Mouse (Mus musculus) kidney, adult 18-20 months (tissue): Measurements from ENCODE around the gene Tenm3.

Experiments
- DNase-seq: peaks from one replicate; pipeline ENCODE4 v3.0.0; 2021

The Tenm3 gene

DNA sequence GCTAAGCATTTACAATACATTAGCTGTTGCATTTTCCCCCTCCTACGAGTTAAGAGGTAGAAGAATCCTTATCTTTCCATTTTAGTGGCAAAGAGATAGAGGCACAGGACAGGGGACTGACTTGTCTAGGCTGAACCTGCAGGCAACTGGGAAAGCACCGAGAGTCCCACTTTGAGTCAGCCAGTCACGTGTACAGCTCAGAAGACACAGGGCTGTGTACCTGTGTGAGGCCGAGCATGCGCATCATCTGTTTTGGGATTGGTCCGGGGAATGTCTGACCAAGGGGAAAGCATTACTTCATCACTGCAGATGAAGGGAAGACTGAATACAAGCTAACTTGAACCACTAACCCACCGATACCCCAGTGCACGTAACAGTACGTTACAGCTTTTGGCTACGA is 526.3 kb downstream of the Tenm3 start:
- no peak for DNase-seq

- no peak for DNase-seq
Observed at GRCm38 (mm10) chr8:48315605-48316004, 528.1 kb downstream of the Tenm3 start.

DNA sequence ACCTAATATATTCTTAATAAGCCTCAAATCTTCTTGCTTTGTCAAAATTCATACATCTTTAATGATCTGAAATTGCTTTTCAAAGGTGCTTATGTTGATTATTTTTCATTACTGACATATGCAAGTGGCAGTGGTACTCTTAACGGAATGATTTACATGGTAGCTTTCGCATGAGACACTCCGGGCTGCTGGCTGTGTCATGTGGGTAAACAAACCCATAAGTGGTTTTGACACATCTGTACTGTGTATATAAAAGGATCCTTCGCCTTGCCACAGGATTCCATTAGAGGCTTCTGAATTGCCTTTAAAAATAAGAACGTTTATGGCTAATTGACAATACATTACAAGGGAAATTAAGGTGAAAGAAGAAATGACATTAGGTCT is 529.8 kb downstream of the Tenm3 start:
- DNase-seq = no peak

DNA sequence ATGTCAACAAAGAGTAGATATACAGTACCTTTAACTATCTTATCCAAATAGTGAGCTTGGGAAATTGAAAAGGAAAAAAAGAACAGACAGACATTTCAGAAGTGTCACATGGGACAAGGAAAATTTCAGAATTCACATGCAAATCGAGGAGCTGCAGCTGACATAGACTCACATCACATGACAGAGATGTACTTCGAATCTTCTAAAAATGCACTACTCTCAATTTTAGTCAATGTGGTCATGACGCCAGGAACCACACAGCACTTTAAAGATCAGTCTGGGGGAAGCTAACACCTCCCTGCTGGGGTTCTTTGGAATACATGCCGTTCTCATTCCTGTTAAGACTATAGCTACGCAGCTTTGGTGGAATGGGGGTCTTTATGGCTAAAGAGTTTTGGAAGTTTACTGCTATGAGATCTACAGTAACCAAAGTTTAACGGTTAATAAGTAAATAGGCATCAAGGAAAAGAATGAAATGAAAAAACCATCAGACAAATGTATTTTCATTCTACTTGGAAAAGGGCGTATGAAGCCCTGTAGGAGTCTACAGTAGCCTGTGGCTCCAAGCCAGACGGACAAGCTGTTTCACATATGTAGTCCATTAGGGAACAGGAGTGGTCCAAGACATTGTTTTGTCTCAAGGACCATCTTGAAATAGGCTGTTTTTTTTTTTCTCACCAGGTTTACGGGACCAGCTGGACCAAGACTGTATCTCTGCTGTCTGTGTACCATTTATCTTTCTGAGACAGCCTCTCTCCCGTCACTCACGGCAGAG is 530.4 kb downstream of the Tenm3 start:
- DNase-seq = no peak

GRCm38 (mm10) chr8:48311706-48312105 is 532.0 kb downstream of the Tenm3 start:
- DNase-seq = no peak

GRCm38 (mm10) chr8:48310240-48310849 is 533.4 kb downstream of the Tenm3 start:
- DNase-seq = no peak

DNA sequence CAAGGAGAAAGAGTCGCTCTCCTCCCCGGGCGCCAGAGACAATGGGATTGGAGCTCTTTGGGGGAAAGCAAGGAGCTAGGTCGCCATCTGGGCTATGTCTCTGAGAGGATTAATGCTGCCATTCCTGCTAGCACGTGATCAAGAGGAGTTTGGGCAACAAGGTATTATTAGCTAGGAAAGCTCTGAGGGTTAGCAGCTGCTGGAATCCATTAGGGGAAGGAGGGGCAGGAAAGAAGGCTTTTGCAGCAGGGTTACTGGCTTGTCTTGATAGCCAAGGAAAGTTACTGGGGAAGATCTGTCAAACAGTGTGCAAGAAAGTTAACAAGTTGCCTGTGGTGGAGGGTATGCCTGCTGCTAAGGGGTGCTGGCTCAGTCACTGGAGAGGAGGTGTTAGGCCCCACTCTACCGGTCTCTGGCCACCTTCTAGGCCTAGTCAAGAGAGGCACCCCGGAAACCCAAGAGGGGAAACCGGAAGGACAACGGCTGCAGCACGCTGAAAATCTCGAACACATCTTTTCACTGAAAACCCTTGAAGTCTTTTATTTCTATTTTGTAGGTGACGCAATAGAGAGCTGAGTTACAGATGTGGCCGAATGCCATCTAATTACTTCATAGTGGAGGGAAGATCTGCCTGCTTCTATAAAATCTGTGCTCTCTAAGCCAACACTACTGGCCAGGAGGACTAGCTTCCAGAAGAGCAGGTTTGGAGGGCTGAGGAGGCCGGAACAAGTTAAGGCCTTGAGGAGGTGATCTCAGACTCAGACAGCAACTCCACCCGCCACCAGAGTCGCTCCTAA is 534.4 kb downstream of the Tenm3 start:
- DNase-seq = no peak

- DNase-seq = no peak
Observed at GRCm38 (mm10) chr8:48304224-48304623, 539.5 kb downstream of the Tenm3 start.

GRCm38 (mm10) chr8:48300613-48301037 is 543.1 kb downstream of the Tenm3 start:
- no peak for DNase-seq

GRCm38 (mm10) chr8:48300061-48300460 is 543.7 kb downstream of the Tenm3 start:
- no peak for DNase-seq

GRCm38 (mm10) chr8:48299341-48299740 is 544.4 kb downstream of the Tenm3 start:
- DNase-seq = no peak

DNA sequence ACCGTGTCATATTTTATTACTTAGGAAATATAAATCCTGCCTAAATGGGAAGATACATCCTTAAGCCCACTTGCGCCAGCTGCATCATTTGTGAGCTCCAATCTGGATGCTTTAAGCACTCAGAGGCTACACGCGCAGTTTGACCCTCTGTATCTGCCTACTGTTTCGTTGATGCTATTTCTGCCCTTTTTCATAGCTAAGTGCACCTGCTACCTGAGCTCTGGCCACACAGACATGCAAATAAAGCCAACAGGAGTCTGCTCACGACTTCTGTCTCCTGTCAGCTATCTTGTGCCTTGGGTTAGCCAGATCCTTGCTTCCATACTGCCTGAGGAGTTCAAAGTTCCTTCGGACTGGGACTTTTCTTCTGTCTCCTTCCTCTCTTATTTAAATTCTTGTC is 547.4 kb downstream of the Tenm3 start:
- DNase-seq = no peak

DNA sequence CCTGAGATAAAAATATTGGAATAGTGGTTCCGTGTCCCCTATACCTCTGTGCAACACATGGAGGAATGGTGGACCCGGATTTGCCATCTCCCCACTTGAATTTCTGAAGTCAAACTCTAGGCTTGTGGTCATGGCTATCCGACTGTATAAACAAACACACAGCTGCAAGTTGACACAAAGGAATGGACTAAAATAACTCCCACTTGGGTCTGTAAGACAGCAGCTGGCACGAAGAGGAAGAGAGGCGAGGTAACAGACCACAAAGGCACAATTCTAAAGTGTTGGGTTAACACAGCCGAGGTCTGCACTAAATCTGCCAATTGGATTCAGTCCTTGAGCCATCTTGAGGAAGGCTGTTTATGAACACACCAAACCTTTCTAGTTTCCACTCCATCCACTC is 548.2 kb downstream of the Tenm3 start:
- DNase-seq = no peak

- DNase-seq = no peak
Observed at GRCm38 (mm10) chr8:48293797-48294196, 550.0 kb downstream of the Tenm3 start.

DNA sequence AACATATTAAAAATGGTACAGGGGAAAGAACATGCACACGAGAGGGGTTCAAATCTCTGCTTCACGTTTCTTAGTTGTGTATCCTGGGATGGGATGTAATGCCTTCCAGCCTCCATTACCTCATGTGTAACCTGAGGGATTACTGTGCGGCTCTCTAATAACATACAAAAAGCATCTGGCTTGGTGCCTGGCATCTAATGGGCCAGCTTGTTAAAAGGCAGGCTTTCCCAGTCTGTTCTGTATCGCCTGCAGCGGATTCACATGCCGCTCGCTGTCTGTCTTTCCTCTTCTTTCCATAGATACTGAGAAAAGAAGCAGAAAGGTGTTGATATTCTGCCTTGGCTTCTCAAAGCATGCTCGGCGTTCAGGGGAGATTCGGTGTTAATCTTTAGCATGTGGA is 558.3 kb downstream of the Tenm3 start:
- DNase-seq = no peak

DNA sequence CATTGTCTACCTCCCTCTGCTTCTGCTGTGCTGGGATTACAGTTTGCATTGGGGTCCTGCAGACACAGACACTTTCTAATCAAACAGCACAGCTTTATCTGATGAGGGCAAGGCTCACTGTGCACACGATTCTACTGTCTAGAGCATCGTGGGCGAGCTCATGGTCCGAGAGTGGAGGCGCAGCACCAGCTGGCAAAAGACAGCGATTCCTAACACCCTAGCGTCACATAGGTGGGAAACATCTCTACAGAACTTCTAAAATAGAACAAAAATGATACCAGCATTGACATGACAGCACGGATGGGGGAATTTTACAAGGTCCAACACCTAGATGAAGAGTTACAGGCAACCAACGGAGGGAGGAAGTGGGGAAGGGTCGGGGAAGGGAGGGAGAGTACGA is 561.9 kb downstream of the Tenm3 start:
- no peak for DNase-seq

DNA sequence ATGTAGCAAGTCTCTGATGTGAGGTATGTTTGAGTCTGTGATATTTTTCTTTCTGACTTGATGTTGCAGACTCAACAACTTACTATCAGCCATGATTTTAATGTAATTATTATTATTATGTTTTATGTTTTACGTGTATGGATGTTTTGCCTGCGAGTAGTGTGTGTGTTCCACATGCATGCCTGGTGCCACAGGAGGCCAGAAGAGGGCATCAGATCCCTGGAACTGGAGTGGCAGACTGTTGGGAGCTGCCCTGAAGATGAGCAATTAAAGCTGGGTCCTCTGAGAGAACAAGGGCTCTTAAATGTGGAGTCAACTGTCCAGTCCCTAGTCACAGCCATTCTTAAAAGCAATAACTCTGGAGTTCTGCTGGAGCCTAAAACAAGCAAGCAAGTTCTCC is 564.4 kb downstream of the Tenm3 start:
- DNase-seq = no peak

- no peak for DNase-seq
Observed at GRCm38 (mm10) chr8:48277986-48278635, 565.6 kb downstream of the Tenm3 start.

DNA sequence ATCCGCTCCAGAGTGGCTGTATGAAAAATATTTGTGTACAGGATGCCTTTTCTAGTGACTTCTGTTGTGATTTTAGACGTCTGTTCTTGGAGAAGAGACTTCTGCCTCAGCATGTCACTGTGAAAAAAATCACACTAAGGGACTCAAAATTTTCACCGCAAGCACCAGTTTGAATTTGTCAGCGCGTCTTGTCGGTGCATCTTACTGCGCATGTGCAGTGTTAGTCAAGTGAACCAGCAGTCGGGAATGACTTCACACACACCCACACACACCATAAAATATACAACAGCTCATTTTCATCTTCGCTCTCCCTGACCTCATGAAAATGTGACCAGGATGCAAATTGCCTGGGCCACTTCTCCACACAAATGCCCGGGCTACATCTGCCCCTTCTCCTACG is 568.7 kb downstream of the Tenm3 start:
- no peak for DNase-seq

DNA sequence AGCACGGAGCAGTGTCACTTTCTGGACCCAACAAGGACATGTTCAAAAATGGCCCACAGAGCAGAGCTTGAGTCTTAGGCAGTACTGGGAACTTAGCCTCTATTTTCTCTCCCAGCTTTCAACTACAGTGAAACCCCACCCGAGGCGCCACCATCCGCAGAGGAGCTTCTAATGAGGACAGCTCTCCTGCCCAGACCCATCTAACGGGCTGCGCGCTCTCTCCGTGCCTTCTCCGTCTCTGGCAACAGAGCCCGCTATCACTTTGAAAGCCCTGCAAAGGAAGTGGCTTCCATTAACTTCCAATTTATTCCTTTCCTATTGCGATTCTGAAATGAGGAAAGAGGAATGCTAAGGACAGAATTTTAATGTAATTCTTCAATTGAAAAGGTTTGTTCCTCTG is 569.2 kb downstream of the Tenm3 start:
- no peak for DNase-seq

DNA sequence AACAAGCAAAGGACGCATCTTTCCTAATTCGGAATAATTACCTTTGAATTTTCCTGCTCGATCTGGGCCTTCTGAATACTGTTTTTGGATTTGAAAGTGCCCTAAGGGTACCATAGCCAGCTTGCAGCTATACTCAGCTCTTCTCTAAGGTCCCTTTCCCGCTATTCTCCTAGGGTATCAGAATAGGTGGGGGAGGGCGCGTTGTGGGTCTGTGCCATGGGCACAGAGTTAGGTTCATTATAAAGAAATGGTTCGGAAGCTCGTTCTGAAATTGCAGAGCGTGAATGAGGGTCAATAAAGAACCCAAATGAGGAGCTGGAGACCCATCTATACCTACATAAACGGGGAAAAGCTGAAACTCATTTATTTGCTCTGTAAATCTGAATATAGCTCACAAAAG is 575.1 kb downstream of the Tenm3 start:
- DNase-seq = no peak

- no peak for DNase-seq
Observed at GRCm38 (mm10) chr8:48260265-48260664, 583.5 kb downstream of the Tenm3 start.

GRCm38 (mm10) chr8:48259832-48260231 is 583.9 kb downstream of the Tenm3 start:
- no peak for DNase-seq
